In the genomic region with DNA sequence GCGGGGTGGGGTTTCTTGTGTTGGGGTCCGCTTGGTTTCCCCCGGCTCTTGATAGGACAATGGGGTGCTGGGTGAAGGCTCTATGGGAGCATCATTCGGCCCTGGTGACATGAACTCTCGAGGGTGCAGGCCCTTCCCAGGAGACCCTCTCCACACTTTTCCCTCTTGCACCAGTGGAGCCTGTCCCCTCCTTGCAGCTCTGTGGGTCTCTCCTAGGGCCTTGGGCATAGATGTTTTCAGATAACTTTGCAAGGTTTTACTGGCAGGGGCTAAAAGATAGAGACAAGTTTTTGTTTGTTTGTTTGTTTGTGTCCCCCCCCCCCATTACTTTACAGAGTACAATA, we compare ENCODE assay signal across 8 mouse cellular contexts. TPM values are rescaled to one million over a fixed set of nuclear protein-coding genes. Genes with fewer than 3 reads are reported as not detected.
DNase-seq lines count a peak whose midpoint lies in the region; ATAC-seq and TF ChIP-seq lines count a peak whose summit lies in the region.

No protein-coding gene starts in this region.

- TF ChIP-seq EP300 in liver, postnatal 0 days (IDR thresholded peaks at IDR 0.05; ENCODE audit: low read depth), result no peak

- H3K36me3 ChIP-seq in heart, embryonic 10.5 days, result no peaks in the 10 kb centered on the region
- H3K36me3 ChIP-seq in E14TG2a.4 (ENCODE audit: insufficient read depth, low read length), result no peaks in the 10 kb centered on the region
- H3K36me3 ChIP-seq in forebrain, embryonic 15.5 days, result no peaks in the 10 kb centered on the region
- no peaks in the 10 kb centered on the region for H3K36me3 ChIP-seq in liver, postnatal 0 days (replicated peaks; ENCODE audit: insufficient read depth, low read length)

- ATAC-seq in forebrain, embryonic 15.5 days (replicated peaks), result no peak; the same call in 1 of the 2 replicates
- no peak; the same call in 1 of the 2 replicates for ATAC-seq in liver, postnatal 0 days

- no peak for DNase-seq in heart, embryonic 10.5 days (ENCODE audit: low spot score)
- no peak for DNase-seq in heart, adult 18-20 months
- no peak for DNase-seq in liver, postnatal 0 days
- no peak for DNase-seq in yolk sac, embryonic 10.5 days (ENCODE audit: low spot score)
- DNase-seq in kidney, adult 18-20 months, result no peak
- DNase-seq in right cerebral cortex, postnatal 25 days, result no peak

- peak overlapping the region; percentile 99 for H3K4me2 ChIP-seq in forebrain, embryonic 15.5 days (replicated peaks)
- H3K4me2 ChIP-seq in liver, postnatal 0 days (ENCODE audit: low read depth, low read length), result peak overlapping the region; percentile 96

- H3K9me3 ChIP-seq in heart, embryonic 10.5 days, result no peaks in the 10 kb centered on the region
- H3K9me3 ChIP-seq in E14TG2a.4 (ENCODE audit: low read length), result no peaks in the 10 kb centered on the region
- no peaks in the 10 kb centered on the region for H3K9me3 ChIP-seq in forebrain, embryonic 15.5 days
- no peaks in the 10 kb centered on the region for H3K9me3 ChIP-seq in liver, postnatal 0 days (ENCODE audit: low read length)

- H3K4me1 ChIP-seq in heart, embryonic 10.5 days, result 0 out of 2 replicates have a peak, but pooled peaks cover 3% of the 10 kb centered on the region
- H3K4me1 ChIP-seq in E14TG2a.4 (replicated peaks; ENCODE audit: low read depth, low read length), result peaks cover 4% of the 10 kb centered on the region; the same call in 1 of the 2 replicates
- H3K4me1 ChIP-seq in forebrain, embryonic 15.5 days, result peaks cover 10% of the 10 kb centered on the region
- 0 out of 2 replicates have a peak, but pooled peaks cover 6% of the 10 kb centered on the region for H3K4me1 ChIP-seq in liver, postnatal 0 days (ENCODE audit: insufficient read depth)

- H3K9ac ChIP-seq in forebrain, embryonic 15.5 days (replicated peaks), result peak overlapping the region; percentile 58
- peak overlapping the region; percentile 73 for H3K9ac ChIP-seq in liver, postnatal 0 days (replicated peaks)

- H3K27ac ChIP-seq in heart, embryonic 10.5 days, result peak overlapping the region; percentile 89
- H3K27ac ChIP-seq in forebrain, embryonic 15.5 days (replicated peaks), result no peak overlapping the region
- peak overlapping the region; percentile 36; the same call in 1 of the 2 replicates for H3K27ac ChIP-seq in liver, postnatal 0 days (ENCODE audit: low read depth)

- H3K4me3 ChIP-seq in heart, embryonic 10.5 days, result peak overlapping the region; percentile 82
- peak overlapping the region; percentile 79 for H3K4me3 ChIP-seq in E14TG2a.4 (replicated peaks; ENCODE audit: low read length)
- peak overlapping the region; percentile 58 for H3K4me3 ChIP-seq in forebrain, embryonic 15.5 days
- H3K4me3 ChIP-seq in liver, postnatal 0 days (ENCODE audit: low read depth, low read length), result peak overlapping the region; percentile 78

- no peaks in the 10 kb centered on the region for H3K27me3 ChIP-seq in heart, embryonic 10.5 days (ENCODE audit: insufficient read depth, poor library complexity, severe bottlenecking)
- peaks cover 15% of the 10 kb centered on the region for H3K27me3 ChIP-seq in E14TG2a.4 (ENCODE audit: insufficient read depth, low read length)
- no peaks in the 10 kb centered on the region for H3K27me3 ChIP-seq in forebrain, embryonic 15.5 days
- H3K27me3 ChIP-seq in liver, postnatal 0 days (ENCODE audit: insufficient read depth, low read length), result no peaks in the 10 kb centered on the region

- TF ChIP-seq CTCF in E14TG2a.4 (conservative IDR thresholded peaks at IDR 0.05; ENCODE audit: low read length), result no peak
- TF ChIP-seq CTCF in liver, postnatal 0 days (IDR thresholded peaks at IDR 0.05; ENCODE audit: low read depth), result no peak

- WGBS in heart, embryonic 10.5 days, result 8% methylated on average over 5 of the region's 5 CpGs
- WGBS in forebrain, embryonic 15.5 days, result 1% methylated on average over 5 of the region's 5 CpGs
- whole genome bisulfite sequencing in liver, postnatal 0 days (ENCODE audit: insufficient replicate concordance), result 0% methylated on average over 4 of the region's 5 CpGs

RNA-seq across cellular contexts. Expression of a gene that starts 0.9 kb away (rescaled TPM):
- 1.0 and 1.3 TPM in 2 replicates for polyA plus RNA-seq in heart, embryonic 10.5 days (2016; fragmentation: Nextera tagmentation; extraction: Ambion mirVana)
- 1 to 10 TPM; 5.7 to 8.6 TPM for total RNA-seq in heart, adult 18-20 months (2021)
- polyA plus RNA-seq in forebrain, embryonic 15.5 days (2015; fragmentation: Nextera tagmentation; extraction: Ambion mirVana), result 1.1 and 1.3 TPM in 2 replicates
- 1.8 and 2.2 TPM in 2 replicates for polyA plus RNA-seq in liver, postnatal 0 days (2015; fragmentation: Nextera tagmentation; extraction: Ambion mirVana)
